Mouse (Mus musculus) c-Kit-negative CD71-positive TER-119-positive erythroid progenitor cells, embryonic 14.5 days (primary cell): Measurements from ENCODE around the gene Wipf1.

Experiments used
- DNase-seq: peaks from one replicate; pipeline ENCODE4 v3.0.0-alpha.2; 2013; ENCODE audit warnings: low read depth, low spot score

Wipf1 gene

GRCm38 (mm10) chr2:73385641-73386355 lies 143.7 kb downstream of the Wipf1 start:
- peak; percentile 45 for DNase-seq

DNA sequence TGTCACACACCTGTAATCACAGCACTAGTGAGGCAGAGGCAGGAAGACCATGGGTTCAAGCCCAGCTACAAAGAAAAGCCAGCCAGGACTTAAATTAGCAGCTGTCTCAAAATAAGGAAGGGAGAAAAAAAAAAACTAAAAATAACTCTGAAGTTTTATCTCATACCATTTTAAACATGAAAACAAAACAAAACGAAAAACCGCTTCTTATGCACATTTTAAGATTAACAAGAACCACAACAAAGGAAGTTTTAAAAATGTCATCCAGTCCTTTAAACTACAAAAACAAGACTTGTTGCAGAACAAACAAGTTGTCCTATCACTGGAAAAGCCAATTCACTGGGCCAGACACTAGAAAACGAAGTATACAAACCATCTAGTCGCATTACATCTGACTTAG lies 144.4 kb downstream of the Wipf1 start:
- DNase-seq, result no peak

DNA sequence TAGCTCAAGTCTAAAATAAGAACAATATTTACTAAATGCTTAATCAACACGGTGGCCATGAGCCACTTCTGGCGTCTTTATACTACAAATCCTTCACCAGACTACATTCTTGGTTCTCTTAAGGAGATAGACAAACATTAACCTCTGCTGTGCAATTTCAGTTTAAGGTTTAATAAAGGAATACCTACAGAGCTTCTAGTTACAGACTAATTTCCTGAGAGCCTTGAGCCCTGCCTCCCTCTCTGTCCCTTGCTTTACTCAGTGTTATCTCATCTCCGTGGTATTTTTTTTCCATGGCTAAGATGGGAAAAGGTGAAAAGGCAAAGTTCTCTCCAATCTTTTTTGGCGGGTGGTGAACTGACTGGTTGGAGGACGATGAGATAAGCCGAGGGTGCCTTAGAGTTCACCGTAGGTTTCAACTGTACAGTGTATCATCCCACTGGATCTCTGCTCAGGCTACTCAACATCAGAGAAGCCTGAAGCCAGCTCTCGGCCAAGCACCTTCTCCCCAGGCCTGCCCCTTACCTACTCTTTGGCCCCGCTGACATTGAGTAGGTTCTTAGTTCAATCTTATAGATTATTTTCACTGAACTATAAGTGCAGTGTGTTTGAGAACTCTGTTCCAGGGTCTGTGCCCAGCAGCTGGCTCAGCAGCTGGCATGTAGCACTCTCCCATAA lies 149.1 kb downstream of the Wipf1 start:
- DNase-seq, result no peak

DNA sequence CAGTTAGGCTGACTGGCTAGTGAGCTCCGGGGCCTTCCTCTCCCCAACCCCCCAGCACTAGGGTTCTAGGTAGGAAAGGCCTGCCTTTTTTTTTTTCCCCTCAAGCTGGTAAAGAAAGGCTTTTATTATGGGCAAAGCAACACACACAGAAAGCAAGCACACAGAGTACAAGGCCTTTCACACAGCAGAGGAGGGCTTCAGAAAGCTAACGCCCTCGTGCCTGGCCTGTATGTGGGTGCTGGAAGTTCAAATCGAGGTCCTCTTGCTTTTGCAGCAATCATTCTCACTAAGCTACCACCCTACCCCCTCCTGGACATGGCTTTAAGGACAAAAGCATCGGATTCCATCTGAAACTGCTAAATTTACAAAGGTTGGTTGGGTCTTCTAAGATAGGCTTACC lies 149.9 kb downstream of the Wipf1 start:
- DNase-seq, result no peak
